Mouse (Mus musculus) E14TG2a.4 (cell line): Measurements from ENCODE around the gene Slc51b.

Source experiments
- CTCF ChIP-seq: conservative IDR thresholded peaks from 2 replicates; pipeline ENCODE4 v1.5.1; 2014; ENCODE audit warnings: low read length
- POU5F1 ChIP-seq: IDR thresholded peaks from 2 replicates; pipeline ENCODE4 v1.6.1; 2014; ENCODE audit warnings: low read length, borderline replicate concordance

- TF ChIP-seq CTCF (no peak), POU5F1 (no peak)
These were observed 42.5 kb upstream of the Slc51b start for GRCm38 (mm10) chr9:65465241-65465640.
